Mouse (Mus musculus): Measurements from ENCODE around the gene Anxa2.

The Anxa2 gene

DNA sequence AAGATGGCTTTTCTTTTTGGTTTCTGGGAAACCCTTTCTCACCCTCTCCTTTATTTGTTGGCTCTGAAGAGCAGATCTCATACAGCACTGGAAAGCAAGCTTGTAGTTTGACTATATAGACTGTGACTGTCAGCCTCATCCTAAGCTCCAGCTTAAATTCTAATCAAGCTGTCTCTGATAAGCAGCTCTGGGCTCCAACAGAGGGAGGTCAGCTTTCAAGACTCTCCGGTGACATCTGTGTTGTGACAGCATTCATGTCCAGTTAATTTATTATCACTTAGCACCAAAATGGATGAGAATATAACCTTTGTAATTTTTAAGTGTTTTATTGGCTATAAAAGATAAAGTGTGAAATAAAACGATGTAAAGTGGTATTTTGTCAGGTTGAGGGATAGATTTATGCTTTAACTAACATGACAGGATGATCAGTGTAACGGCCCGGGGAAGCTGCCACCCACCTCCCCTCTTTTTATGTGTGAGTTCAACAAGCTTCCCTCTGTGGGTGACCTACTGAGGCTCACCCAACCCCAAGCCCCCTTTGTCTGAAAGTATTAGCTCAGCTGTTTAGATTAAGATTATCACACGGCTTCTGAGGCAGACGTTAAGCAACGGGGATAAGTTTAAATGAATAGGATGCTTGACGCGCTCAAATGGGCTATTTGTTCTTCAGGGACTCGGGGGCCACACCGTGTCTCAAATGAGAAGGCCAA is 58.6 kb downstream of the Anxa2 start:
- DNase-seq (ENCODE audit: low spot score in 2 of 2) = no peak

DNA sequence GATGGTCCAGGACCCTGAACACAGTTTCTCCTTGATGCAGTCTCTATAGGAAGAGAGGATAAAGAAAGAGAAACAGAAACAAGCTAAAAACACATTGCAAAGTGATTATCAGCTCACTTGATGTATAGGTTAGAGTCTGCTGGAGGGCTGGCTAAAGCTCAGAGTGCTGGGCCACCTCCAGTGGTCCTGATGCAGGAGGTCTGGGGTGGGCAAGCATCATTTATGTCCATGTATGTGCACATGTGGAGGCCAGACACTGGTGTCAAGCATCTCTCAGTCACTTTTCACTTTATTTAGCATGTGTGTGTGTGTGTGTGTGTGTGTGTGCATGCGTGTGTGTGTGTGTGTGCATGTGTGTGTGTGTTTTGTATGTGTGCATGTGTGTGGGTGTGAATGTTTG is 59.3 kb downstream of the Anxa2 start:
- no peak for DNase-seq (ENCODE audit: low spot score in 2 of 2)

GRCm38 (mm10) chr9:69514206-69514605 is 60.8 kb downstream of the Anxa2 start:
- DNase-seq (ENCODE audit: low spot score in 2 of 2) = no peak

DNA sequence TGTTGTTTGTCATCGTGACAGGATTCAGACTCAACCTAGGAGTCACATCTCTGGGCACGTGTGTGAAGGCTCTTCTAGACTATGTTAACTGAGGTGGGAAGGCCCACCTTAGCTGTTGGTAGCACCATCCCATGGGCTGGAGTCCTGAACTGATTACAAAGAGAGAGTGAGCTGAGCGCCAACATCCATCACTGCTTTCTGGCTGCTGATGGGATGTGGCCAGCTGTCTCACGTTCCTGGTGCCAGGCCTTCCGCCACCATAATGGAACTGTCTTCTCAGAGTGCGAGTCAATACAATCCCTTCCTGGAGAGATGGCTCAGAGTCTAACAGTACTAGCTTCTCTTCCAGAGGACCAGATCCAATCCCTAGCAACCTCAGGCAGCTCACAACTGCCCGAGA is 62.0 kb downstream of the Anxa2 start:
- DNase-seq (ENCODE audit: low spot score in 2 of 2) = no peak

- no peak for DNase-seq (ENCODE audit: low spot score in 2 of 2)
Measured at GRCm38 (mm10) chr9:69517387-69518035, 64.1 kb downstream of the Anxa2 start.
